Mouse (Mus musculus): ENCODE measurements around the gene Bex1. TPM values are rescaled to one million over a fixed set of nuclear protein-coding genes. Genes with fewer than 3 reads are reported as not detected.
A peak's percentile ranks its signal among the peaks of the same experiment; 100 is the strongest.
"Not testable (repeated sequence)": the region's sequence is repeated elsewhere in the genome, so short reads cannot be mapped to it uniquely, and the experiment has no call there.

Bex1 gene
- polyA plus RNA-seq (2016; fragmentation: Nextera tagmentation; extraction: Ambion mirVana): 135 and 145 TPM in 2 replicates

- H3K9me3 ChIP-seq; H3K36me3 ChIP-seq (replicated peaks); H3K4me1 ChIP-seq; DNase-seq (ENCODE audit: low spot score): not testable (repeated sequence)
- peak within 1 kb of the TSS; percentile 35 for H3K27ac ChIP-seq (replicated peaks)
- H3K27me3 ChIP-seq (replicated peaks; ENCODE audit: low read depth, poor library complexity, severe bottlenecking): peaks cover 14% of the 10 kb centered on the region; the same call in 1 of the 2 replicates
- WGBS: 26% methylated on average over 18 of the region's 67 CpGs
- H3K4me3 ChIP-seq: peak within 1 kb of the TSS; percentile 59
These were observed at the start of gene Bex1, which contains the start of gene Tceal7 for GRCm38 (mm10) chrX:136214729-136215677. Gene Bex1 (minus strand): TSS chrX:136215513. Gene Tceal7 (plus strand): TSS chrX:136214779.

- Histone ChIP-seq H3K27ac (replicated peaks) (no peak overlapping the region), H3K4me1 (no peaks in the 10 kb centered on the region), H3K27me3 (replicated peaks; ENCODE audit: low read depth, poor library complexity, severe bottlenecking) (peaks cover 21% of the 10 kb centered on the region), H3K4me3 (no peak overlapping the region), H3K36me3 (replicated peaks) (peaks cover 18% of the 10 kb centered on the region), H3K9me3 (no peaks in the 10 kb centered on the region)
- no peak for DNase-seq (ENCODE audit: low spot score)
- 78% methylated on average over 6 of the region's 6 CpGs for WGBS
These were observed 36.9 kb upstream of the Bex1 start for GRCm38 (mm10) chrX:136252023-136252729.

- Histone ChIP-seq H3K4me3 (no peak overlapping the region), H3K9me3 (no peaks in the 10 kb centered on the region), H3K4me1 (no peaks in the 10 kb centered on the region), H3K27ac (replicated peaks) (no peak overlapping the region), H3K27me3 (replicated peaks; ENCODE audit: low read depth, poor library complexity, severe bottlenecking) (peaks cover 38% of the 10 kb centered on the region), H3K36me3 (replicated peaks) (peaks cover 23% of the 10 kb centered on the region)
- WGBS: 80% methylated on average over 7 of the region's 7 CpGs
- DNase-seq (ENCODE audit: low spot score): no peak
These were observed 34.4 kb upstream of the Bex1 start for GRCm38 (mm10) chrX:136249671-136250070.

- no peaks in the 10 kb centered on the region for H3K9me3 ChIP-seq
- peaks cover 38% of the 10 kb centered on the region for H3K27me3 ChIP-seq (replicated peaks; ENCODE audit: low read depth, poor library complexity, severe bottlenecking)
- WGBS: 86% methylated on average over 6 of the region's 6 CpGs
- no peak for DNase-seq (ENCODE audit: low spot score)
- no peaks in the 10 kb centered on the region for H3K4me1 ChIP-seq
- peaks cover 23% of the 10 kb centered on the region for H3K36me3 ChIP-seq (replicated peaks)
- no peak overlapping the region for H3K4me3 ChIP-seq
- H3K27ac ChIP-seq (replicated peaks): no peak overlapping the region
These were observed 33.5 kb upstream of the Bex1 start for GRCm38 (mm10) chrX:136248811-136249210.

- DNase-seq (ENCODE audit: low spot score): peak; percentile 69
- no peaks in the 10 kb centered on the region for H3K9me3 ChIP-seq
- H3K4me1 ChIP-seq: no peaks in the 10 kb centered on the region
- peaks cover 38% of the 10 kb centered on the region for H3K27me3 ChIP-seq (replicated peaks; ENCODE audit: low read depth, poor library complexity, severe bottlenecking)
- peak overlapping the region; percentile 88 for H3K27ac ChIP-seq (replicated peaks)
- WGBS: 24% methylated on average over 15 of the region's 15 CpGs
- H3K36me3 ChIP-seq (replicated peaks): peaks cover 23% of the 10 kb centered on the region
- peak overlapping the region; percentile 66 for H3K4me3 ChIP-seq
These were observed 30.3 kb upstream of the Bex1 start for GRCm38 (mm10) chrX:136245521-136246071.

- DNase-seq (ENCODE audit: low spot score): peak; percentile 83
- 14% methylated on average over 20 of the region's 20 CpGs for WGBS
- peaks cover 33% of the 10 kb centered on the region for H3K27me3 ChIP-seq (replicated peaks; ENCODE audit: low read depth, poor library complexity, severe bottlenecking)
- peak within 1 kb of the TSS; percentile 66 for H3K4me3 ChIP-seq
- no peaks in the 10 kb centered on the region for H3K4me1 ChIP-seq
- no peaks in the 10 kb centered on the region for H3K9me3 ChIP-seq
- peaks cover 23% of the 10 kb centered on the region for H3K36me3 ChIP-seq (replicated peaks)
- H3K27ac ChIP-seq (replicated peaks): peak within 1 kb of the TSS; percentile 88
These were observed 29.4 kb upstream of the Bex1 start, which contains the start of gene Tceal9 for GRCm38 (mm10) chrX:136244574-136245229. Gene Tceal9 (plus strand): TSS chrX:136245079.

- WGBS: 84% methylated on average over 2 of the region's 2 CpGs
- DNase-seq (ENCODE audit: low spot score): no peak
- no peaks in the 10 kb centered on the region for H3K9me3 ChIP-seq
- no peak overlapping the region for H3K27ac ChIP-seq (replicated peaks)
- peaks cover 20% of the 10 kb centered on the region for H3K27me3 ChIP-seq (replicated peaks; ENCODE audit: low read depth, poor library complexity, severe bottlenecking)
- peaks cover 15% of the 10 kb centered on the region for H3K36me3 ChIP-seq (replicated peaks)
- no peak overlapping the region for H3K4me3 ChIP-seq
- no peaks in the 10 kb centered on the region for H3K4me1 ChIP-seq
These were observed 27.9 kb upstream of the Bex1 start for GRCm38 (mm10) chrX:136243181-136243580.

- Histone ChIP-seq H3K9me3 (no peaks in the 10 kb centered on the region), H3K27ac (replicated peaks) (no peak overlapping the region), H3K4me1 (no peaks in the 10 kb centered on the region), H3K27me3 (replicated peaks; ENCODE audit: low read depth, poor library complexity, severe bottlenecking) (peaks cover 6% of the 10 kb centered on the region; the same call in 1 of the 2 replicates), H3K36me3 (replicated peaks) (no peaks in the 10 kb centered on the region), H3K4me3 (no peak overlapping the region)
- WGBS: 46% methylated on average over 3 of the region's 3 CpGs
- DNase-seq (ENCODE audit: low spot score): no peak
These were observed 22.8 kb upstream of the Bex1 start for GRCm38 (mm10) chrX:136238118-136238517.

- Histone ChIP-seq H3K36me3 (replicated peaks) (no peaks in the 10 kb centered on the region), H3K4me1 (no peaks in the 10 kb centered on the region), H3K27me3 (replicated peaks; ENCODE audit: low read depth, poor library complexity, severe bottlenecking) (peaks cover 19% of the 10 kb centered on the region), H3K27ac (replicated peaks) (no peak overlapping the region), H3K4me3 (no peak overlapping the region), H3K9me3 (no peaks in the 10 kb centered on the region)
- no peak for DNase-seq (ENCODE audit: low spot score)
- 80% methylated on average over 5 of the region's 5 CpGs for WGBS
These were observed 12.5 kb upstream of the Bex1 start for GRCm38 (mm10) chrX:136227768-136228167.

GRCm38 (mm10) chrX:136223714-136224113 is 8.4 kb upstream of the Bex1 start:
- H3K27me3 ChIP-seq (replicated peaks; ENCODE audit: low read depth, poor library complexity, severe bottlenecking): peaks cover 15% of the 10 kb centered on the region
- no peaks in the 10 kb centered on the region for H3K4me1 ChIP-seq
- no peak overlapping the region for H3K27ac ChIP-seq (replicated peaks)
- no peaks in the 10 kb centered on the region for H3K9me3 ChIP-seq
- H3K36me3 ChIP-seq (replicated peaks): no peaks in the 10 kb centered on the region
- DNase-seq (ENCODE audit: low spot score): no peak
- WGBS: 76% methylated on average over 6 of the region's 6 CpGs
- no peak overlapping the region for H3K4me3 ChIP-seq

- Histone ChIP-seq H3K36me3 (replicated peaks) (no peaks in the 10 kb centered on the region), H3K4me3 (no peak overlapping the region), H3K27me3 (replicated peaks; ENCODE audit: low read depth, poor library complexity, severe bottlenecking) (peaks cover 18% of the 10 kb centered on the region; the same call in 1 of the 2 replicates), H3K4me1 (0 out of 2 replicates have a peak, but pooled peaks cover 5% of the 10 kb centered on the region), H3K9me3 (no peaks in the 10 kb centered on the region), H3K27ac (replicated peaks) (no peak overlapping the region)
- WGBS: 70% methylated on average over 1 of the region's 1 CpGs
- no peak for DNase-seq (ENCODE audit: low spot score)
These were observed 990 bp upstream of the Bex1 start for GRCm38 (mm10) chrX:136216303-136216702.

GRCm38 (mm10) chrX:136213396-136213795 is 1.9 kb downstream of the Bex1 start:
- Histone ChIP-seq H3K4me3 (no peak overlapping the region), H3K9me3 (no peaks in the 10 kb centered on the region), H3K4me1 (0 out of 2 replicates have a peak, but pooled peaks cover 5% of the 10 kb centered on the region), H3K27me3 (replicated peaks; ENCODE audit: low read depth, poor library complexity, severe bottlenecking) (peaks cover 14% of the 10 kb centered on the region; the same call in 1 of the 2 replicates), H3K27ac (replicated peaks) (no peak overlapping the region), H3K36me3 (replicated peaks) (no peaks in the 10 kb centered on the region)
- no peak for DNase-seq (ENCODE audit: low spot score)
- WGBS: 88% methylated on average over 2 of the region's 2 CpGs
